Mouse (Mus musculus): ENCODE measurements around the gene Bicdl1.

DNA sequence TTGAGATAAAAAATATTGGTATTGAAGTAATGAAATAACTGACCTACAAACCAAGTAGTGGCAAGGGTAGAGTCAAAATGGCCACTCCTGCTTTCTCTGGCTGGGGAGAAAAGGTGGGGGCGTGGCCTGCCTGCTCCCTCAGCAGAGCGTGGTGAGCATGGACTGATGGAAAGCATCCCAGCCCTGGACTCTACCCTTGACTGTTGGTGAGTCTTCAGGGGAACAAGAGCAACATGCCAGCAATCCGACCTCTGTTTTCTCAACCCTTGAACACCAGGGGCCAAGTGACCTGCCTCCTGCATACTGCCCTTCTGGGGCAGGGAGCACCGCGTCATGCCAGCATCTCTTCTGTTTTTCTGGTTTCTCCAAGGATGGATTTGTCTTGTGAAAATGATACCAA is 34.6 kb downstream of the Bicdl1 start:
- no peak for TF ChIP-seq POLR2A (IDR thresholded peaks at IDR 0.05; ENCODE audit: low read depth, low read length)
- no peak for TF ChIP-seq CTCF (IDR thresholded peaks at IDR 0.05; ENCODE audit: borderline replicate concordance, insufficient read depth, low read length)

Measured in embryonic fibroblast, embryonic 13.5 days (primary cell).